Mouse (Mus musculus) CH12.LX (cell line): Measurements from ENCODE around the gene Olfr1264. TPM values are rescaled to one million over a fixed set of nuclear protein-coding genes. Genes with fewer than 3 reads are reported as not detected.

Source experiments
- DNase-seq: peaks from one replicate; pipeline ENCODE4 v3.0.0-alpha.2; 2013; ENCODE audit errors: extremely low read depth
- H3K27ac ChIP-seq: 2 replicates; pipeline ENCODE4 v1.5.1; 2012; ENCODE audit warnings: low read depth, mild to moderate bottlenecking, control low read depth, moderate library complexity; ENCODE audit not compliant: insufficient read depth
- H3K27me3 ChIP-seq: replicated peaks from 2 replicates; pipeline ENCODE3; 2012; ENCODE audit warnings: inconsistent platforms
- H3K36me3 ChIP-seq, 2 experiments: replicated peaks in 1 of 2; 2 replicates each; pipeline versions ENCODE3 to v1.6.1; 2012; ENCODE audit warnings: inconsistent platforms in 1 of 2, low read length in 1 of 2, mild to moderate bottlenecking in 1 of 2, mixed read lengths in 1 of 2, moderate library complexity in 1 of 2; ENCODE audit not compliant: control insufficient read depth in 1 of 2, insufficient read depth in 1 of 2
- H3K4me1 ChIP-seq, 2 experiments: 2 replicates each; pipeline ENCODE4 v1.6.1; 2012; ENCODE audit warnings: inconsistent platforms in 1 of 2, moderate library complexity in 1 of 2; ENCODE audit not compliant: insufficient read depth in 2 of 2, control insufficient read depth in 1 of 2
- H3K4me2 ChIP-seq: 2 replicates; pipeline ENCODE4 v1.6.1; 2012; ENCODE audit warnings: low read depth, mild to moderate bottlenecking, control low read depth; ENCODE audit not compliant: poor library complexity, insufficient read depth, severe bottlenecking
- H3K4me3 ChIP-seq, 3 experiments: fragments of 150-350 bp in 1 of 3; sonication (generic) in 1 of 3; replicated peaks in 1 of 3; 2 replicates each; pipeline versions ENCODE3 to v1.5.1; 2011 to 2012; ENCODE audit warnings: low read depth in 2 of 3, low read length in 2 of 3, mild to moderate bottlenecking in 2 of 3, moderate library complexity in 2 of 3, control low read depth in 1 of 3, improper control_type of control experiment in 1 of 3, inconsistent platforms in 1 of 3, mixed read lengths in 1 of 3; ENCODE audit not compliant: poor library complexity in 1 of 3
- H3K79me2 ChIP-seq: replicated peaks from 2 replicates; pipeline ENCODE4 v1.6.1; 2012; ENCODE audit warnings: mild to moderate bottlenecking, moderate library complexity; ENCODE audit not compliant: control insufficient read depth, poor library complexity, insufficient read depth, severe bottlenecking; ENCODE audit errors: extremely low read depth
- H3K9ac ChIP-seq: 2 replicates; pipeline ENCODE4 v1.6.1; 2012; ENCODE audit warnings: low read depth, mild to moderate bottlenecking, control low read depth, moderate library complexity; ENCODE audit not compliant: insufficient read depth
- H3K9me3 ChIP-seq: replicated peaks from 2 replicates; pipeline ENCODE3; 2012; ENCODE audit warnings: low read length, inconsistent platforms, mixed read lengths
- ELF1 ChIP-seq: IDR thresholded peaks from 2 replicates; pipeline ENCODE4 v1.6.1; 2014; ENCODE audit warnings: low read depth, mild to moderate bottlenecking, inconsistent platforms, low read length, improper control_type of control experiment
- SIN3A ChIP-seq: IDR thresholded peaks from 2 replicates; pipeline ENCODE4 v1.6.1; 2012; ENCODE audit warnings: low read length, improper control_type of control experiment, inconsistent platforms
- dilution Hi-C: fragments of 300-500 bp; cut with MboI; formaldehyde crosslinking; loops from 2 replicates; pipeline ENCODE4 v1.14.3; 2020; ENCODE audit warnings: low sequenced_read_pairs; ENCODE audit not compliant: extremely low pct_unique_long_range_greater_than_20kb, extremely low pct_ligation_motif_present
- in situ Hi-C: fragments of 300-500 bp; cut with MboI; formaldehyde crosslinking; loops from 3 replicates; pipeline ENCODE4 v1.14.3; 2019; ENCODE audit warnings: low sequenced_read_pairs, low pct_ligation_motif_present, low pct_unique_long_range_greater_than_20kb, mixed read lengths
- polyA plus RNA-seq: library from polyadenylated mRNA; unstranded; fragments of >175 nt; gene quantifications from 2 replicates; pipeline ENCODE4 v1.2.1, GENCODE M21; 2012; ENCODE audit warnings: low read depth; ENCODE audit not compliant: insufficient read length
- total RNA-seq, 2 experiments: library from RNA; depleted of rRNA; stranded (reverse); fragments of 300-350 nt in 1 of 2; fragments of >200 nt in 1 of 2; gene quantifications; 2 replicates each; pipeline ENCODE4 v1.2.3; 2012 to 2014

Olfr1264 gene
- total and polyA plus RNA-seq, 3 experiments: not detected

DNA sequence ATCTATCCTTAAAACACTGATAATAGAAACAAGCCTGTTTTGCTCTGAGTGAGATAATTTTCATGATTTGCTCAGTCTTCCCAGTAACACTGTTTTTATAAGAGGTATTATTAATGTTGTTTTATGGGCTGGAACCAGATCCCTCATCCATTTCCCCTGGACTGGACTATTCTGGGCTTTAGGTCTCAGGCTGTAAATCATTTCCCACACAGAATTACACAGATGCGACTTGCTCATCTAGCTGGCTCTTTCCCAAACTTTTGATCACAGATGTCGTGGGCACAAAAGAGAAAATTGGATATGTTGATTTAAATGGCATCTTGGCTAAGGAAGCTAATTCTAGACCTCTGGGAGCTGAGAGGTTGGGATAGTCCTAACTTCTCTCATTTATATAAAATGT, 51.2 kb downstream of the Olfr1264 start, which contains the start of gene Olfr1260:
Gene Olfr1260, plus strand, starts transcription at position 157 of the 400 bp plus-strand sequence.
- Histone ChIP-seq H3K27ac (no peak within 1 kb of the TSS), H3K9me3 (no peaks in the 10 kb centered on the region), H3K4me2 (peak within 1 kb of the TSS; percentile 40; the same call in 1 of the 2 replicates), H3K4me1 (no peaks in the 10 kb centered on the region), H3K27me3 (no peaks in the 10 kb centered on the region), H3K4me3 (no peak within 1 kb of the TSS), H3K9ac (no peak within 1 kb of the TSS), H3K36me3 (no peaks in the 10 kb centered on the region), H3K79me2 (no peaks in the 10 kb centered on the region)
- TF ChIP-seq SIN3A (no peak), ELF1 (no peak)
- DNase-seq: no peak
- dilution Hi-C loops (no loop called here), in situ Hi-C loops (no loop called here)

Other genes starting within 250 kb of the Olfr1264 start
- not detected in 2 replicates for gene Olfr1254, start 232.0 kb downstream of the Olfr1264 start, total RNA-seq (2012; rRNA removed)
- gene Olfr1254, start 232.0 kb downstream of the Olfr1264 start, total RNA-seq (2014; rRNA removed): not detected in 2 replicates
- gene Olfr1254, start 232.0 kb downstream of the Olfr1264 start, polyA plus RNA-seq: not detected in 2 replicates
- gene Olfr1255, start 213.5 kb downstream of the Olfr1264 start, total RNA-seq (2012; rRNA removed): not detected in 2 replicates
- not detected in 2 replicates for gene Olfr1255, start 213.5 kb downstream of the Olfr1264 start, total RNA-seq (2014; rRNA removed)
- gene Olfr1255, start 213.5 kb downstream of the Olfr1264 start, polyA plus RNA-seq: not detected in 2 replicates
- gene Olfr1256, start 184.0 kb downstream of the Olfr1264 start, total RNA-seq (2012; rRNA removed): not detected in 2 replicates
- gene Olfr1256, start 184.0 kb downstream of the Olfr1264 start, total RNA-seq (2014; rRNA removed): not detected in 2 replicates
- gene Olfr1256, start 184.0 kb downstream of the Olfr1264 start, polyA plus RNA-seq: not detected in 2 replicates
- gene Olfr48, start 177.4 kb downstream of the Olfr1264 start, total RNA-seq (2012; rRNA removed): not detected in 2 replicates
- gene Olfr48, start 177.4 kb downstream of the Olfr1264 start, total RNA-seq (2014; rRNA removed): not detected in 2 replicates
- gene Olfr48, start 177.4 kb downstream of the Olfr1264 start, polyA plus RNA-seq: not detected in 2 replicates
- not detected in 2 replicates for gene Olfr1257, start 147.1 kb downstream of the Olfr1264 start, total RNA-seq (2012; rRNA removed)
- not detected in 2 replicates for gene Olfr1257, start 147.1 kb downstream of the Olfr1264 start, total RNA-seq (2014; rRNA removed)
- gene Olfr1257, start 147.1 kb downstream of the Olfr1264 start, polyA plus RNA-seq: not detected in 2 replicates
- gene Olfr1258, start 98.3 kb downstream of the Olfr1264 start, total RNA-seq (2012; rRNA removed): not detected in 2 replicates
- gene Olfr1258, start 98.3 kb downstream of the Olfr1264 start, total RNA-seq (2014; rRNA removed): not detected in 2 replicates
- gene Olfr1258, start 98.3 kb downstream of the Olfr1264 start, polyA plus RNA-seq: not detected in 2 replicates
- 0.21 and 0.34 TPM in 2 replicates for gene Olfr1259, start 76.9 kb downstream of the Olfr1264 start, total RNA-seq (2012; rRNA removed)
- not detected in 2 replicates for gene Olfr1259, start 76.9 kb downstream of the Olfr1264 start, total RNA-seq (2014; rRNA removed)
- gene Olfr1259, start 76.9 kb downstream of the Olfr1264 start, polyA plus RNA-seq: not detected in 2 replicates
- gene Olfr1260, start 51.2 kb downstream of the Olfr1264 start, total RNA-seq (2012; rRNA removed): not detected in 2 replicates
- gene Olfr1260, start 51.2 kb downstream of the Olfr1264 start, total RNA-seq (2014; rRNA removed): not detected in 2 replicates
- gene Olfr1260, start 51.2 kb downstream of the Olfr1264 start, polyA plus RNA-seq: not detected in 2 replicates
- gene Olfr1261, start 34.4 kb downstream of the Olfr1264 start, total RNA-seq (2012; rRNA removed): not detected in 2 replicates
- gene Olfr1261, start 34.4 kb downstream of the Olfr1264 start, total RNA-seq (2014; rRNA removed): not detected in 2 replicates
- gene Olfr1261, start 34.4 kb downstream of the Olfr1264 start, polyA plus RNA-seq: not detected in 2 replicates
- gene Olfr1262, start 25.4 kb downstream of the Olfr1264 start, total RNA-seq (2012; rRNA removed): not detected in 2 replicates
- not detected in 2 replicates for gene Olfr1262, start 25.4 kb downstream of the Olfr1264 start, total RNA-seq (2014; rRNA removed)
- not detected in 2 replicates for gene Olfr1262, start 25.4 kb downstream of the Olfr1264 start, polyA plus RNA-seq
- not detected in 2 replicates for gene Olfr1263, start 13.4 kb downstream of the Olfr1264 start, total RNA-seq (2012; rRNA removed)
- not detected in 2 replicates for gene Olfr1263, start 13.4 kb downstream of the Olfr1264 start, total RNA-seq (2014; rRNA removed)
- not detected in 2 replicates for gene Olfr1263, start 13.4 kb downstream of the Olfr1264 start, polyA plus RNA-seq
- not detected in 2 replicates for gene Olfr1265, start 9.8 kb upstream of the Olfr1264 start, total RNA-seq (2012; rRNA removed)
- gene Olfr1265, start 9.8 kb upstream of the Olfr1264 start, total RNA-seq (2014; rRNA removed): not detected in 2 replicates
- not detected in 2 replicates for gene Olfr1265, start 9.8 kb upstream of the Olfr1264 start, polyA plus RNA-seq
- gene Olfr140, start 38.0 kb upstream of the Olfr1264 start, total RNA-seq (2012; rRNA removed): not detected in 2 replicates
- not detected in 2 replicates for gene Olfr140, start 38.0 kb upstream of the Olfr1264 start, total RNA-seq (2014; rRNA removed)
- gene Olfr140, start 38.0 kb upstream of the Olfr1264 start, polyA plus RNA-seq: not detected in 2 replicates
- gene Olfr1269, start 95.8 kb upstream of the Olfr1264 start, total RNA-seq (2012; rRNA removed): not detected in 2 replicates
- gene Olfr1269, start 95.8 kb upstream of the Olfr1264 start, total RNA-seq (2014; rRNA removed): not detected in 2 replicates
- not detected in 2 replicates for gene Olfr1269, start 95.8 kb upstream of the Olfr1264 start, polyA plus RNA-seq
- gene Olfr32, start 116.7 kb upstream of the Olfr1264 start, total RNA-seq (2012; rRNA removed): not detected in 2 replicates
- gene Olfr32, start 116.7 kb upstream of the Olfr1264 start, total RNA-seq (2014; rRNA removed): not detected in 2 replicates
- gene Olfr32, start 116.7 kb upstream of the Olfr1264 start, polyA plus RNA-seq: not detected in 2 replicates
- not detected in 2 replicates for gene Olfr1270, start 127.5 kb upstream of the Olfr1264 start, total RNA-seq (2012; rRNA removed)
- not detected in 2 replicates for gene Olfr1270, start 127.5 kb upstream of the Olfr1264 start, total RNA-seq (2014; rRNA removed)
- not detected in 2 replicates for gene Olfr1270, start 127.5 kb upstream of the Olfr1264 start, polyA plus RNA-seq
- gene Olfr1506, start 198.9 kb upstream of the Olfr1264 start, total RNA-seq (2012; rRNA removed): not detected in 2 replicates
- gene Olfr1506, start 198.9 kb upstream of the Olfr1264 start, total RNA-seq (2014; rRNA removed): not detected in 2 replicates
- gene Olfr1506, start 198.9 kb upstream of the Olfr1264 start, polyA plus RNA-seq: not detected in 2 replicates
- gene Olfr142, start 232.0 kb upstream of the Olfr1264 start, total RNA-seq (2012; rRNA removed): not detected in 2 replicates
- gene Olfr142, start 232.0 kb upstream of the Olfr1264 start, total RNA-seq (2014; rRNA removed): not detected in 2 replicates
- not detected in 2 replicates for gene Olfr142, start 232.0 kb upstream of the Olfr1264 start, polyA plus RNA-seq
- not detected in 2 replicates for gene Olfr1271, start 245.5 kb upstream of the Olfr1264 start, total RNA-seq (2012; rRNA removed)
- gene Olfr1271, start 245.5 kb upstream of the Olfr1264 start, total RNA-seq (2014; rRNA removed): not detected in 2 replicates
- gene Olfr1271, start 245.5 kb upstream of the Olfr1264 start, polyA plus RNA-seq: not detected in 2 replicates